Mouse (Mus musculus): ENCODE measurements around the gene Tns3.

Gene Tns3

DNA sequence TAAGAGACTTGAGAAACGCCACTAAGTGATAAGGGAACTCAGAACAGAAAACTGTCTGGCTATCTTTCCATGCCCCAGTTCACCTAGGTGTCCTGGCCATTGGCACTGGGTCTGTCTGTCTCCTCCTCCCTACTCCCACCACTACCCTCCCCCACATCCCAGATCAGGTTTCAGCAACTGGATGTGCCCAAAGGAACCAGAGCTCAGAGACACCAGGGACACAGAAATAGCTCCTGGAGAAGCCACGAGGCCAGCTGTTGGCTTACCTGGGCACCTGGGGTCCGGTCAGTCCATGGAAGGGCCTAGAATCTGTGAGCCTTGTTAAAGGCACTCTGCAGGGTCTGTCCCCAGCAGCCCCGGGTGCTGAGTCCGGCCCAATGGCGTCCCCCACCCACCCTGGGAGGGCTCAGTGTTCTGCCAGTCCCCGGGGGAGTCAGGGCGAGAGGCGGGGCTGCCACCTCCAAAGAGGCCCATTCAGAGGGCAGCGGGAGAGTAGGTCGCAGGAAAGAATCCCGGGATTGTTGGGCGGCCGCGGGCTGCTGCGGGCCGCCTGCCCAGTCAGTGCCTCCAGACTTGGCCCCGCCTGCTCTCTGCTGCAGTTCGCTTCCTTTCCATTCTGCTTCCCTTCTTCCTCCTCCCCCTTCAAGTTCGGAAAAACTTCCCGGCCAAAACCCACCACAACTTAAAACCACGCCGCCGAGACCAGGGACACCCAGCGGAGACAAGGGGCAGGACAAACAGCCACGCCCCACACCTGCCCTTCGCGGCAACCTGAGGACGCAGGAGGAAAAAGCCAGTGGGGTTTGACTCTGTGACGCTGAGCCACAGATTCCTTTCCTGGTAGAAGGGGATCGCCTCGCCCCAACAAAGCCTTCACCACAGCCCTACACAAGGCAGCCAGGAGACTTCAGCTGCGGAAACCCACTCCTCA lies 195.9 kb downstream of the Tns3 start:
- DNase-seq = peak; percentile 73 to 80

GRCm38 (mm10) chr11:8467403-8468160 lies 196.8 kb downstream of the Tns3 start:
- no peak for DNase-seq

- peak; percentile 39 to 40 for DNase-seq
Measured at GRCm38 (mm10) chr11:8463866-8464265, 200.5 kb downstream of the Tns3 start.

DNA sequence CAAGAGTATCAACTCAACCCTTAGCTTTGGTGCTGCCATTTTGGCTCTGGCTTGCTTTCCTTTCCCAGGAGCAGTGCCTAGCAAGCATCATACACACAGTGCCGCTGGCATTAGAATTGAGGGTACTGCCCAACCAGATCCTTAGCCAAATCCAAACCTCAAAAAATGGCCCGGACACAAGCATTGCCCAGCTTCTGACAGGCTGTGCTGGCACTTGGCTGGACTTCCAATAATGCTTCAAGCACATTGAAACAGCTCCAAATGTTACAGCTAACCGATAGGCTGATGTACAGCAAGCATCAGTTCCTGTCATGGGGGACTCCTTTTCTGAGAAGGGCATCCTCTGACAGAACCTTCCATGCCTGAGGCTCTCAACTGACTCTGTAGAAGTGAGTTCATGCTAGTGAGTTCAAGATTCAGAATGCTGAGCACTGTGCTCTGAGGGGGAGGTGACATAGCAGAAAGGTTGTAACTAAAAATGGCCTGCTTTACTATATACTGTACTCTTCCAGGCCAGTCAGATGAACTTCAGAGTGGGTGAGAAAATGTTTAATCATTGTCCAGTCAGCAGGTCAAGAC lies 201.4 kb downstream of the Tns3 start:
- DNase-seq = no peak

GRCm38 (mm10) chr11:8460835-8461234 lies 203.5 kb downstream of the Tns3 start:
- no peak for DNase-seq

DNA sequence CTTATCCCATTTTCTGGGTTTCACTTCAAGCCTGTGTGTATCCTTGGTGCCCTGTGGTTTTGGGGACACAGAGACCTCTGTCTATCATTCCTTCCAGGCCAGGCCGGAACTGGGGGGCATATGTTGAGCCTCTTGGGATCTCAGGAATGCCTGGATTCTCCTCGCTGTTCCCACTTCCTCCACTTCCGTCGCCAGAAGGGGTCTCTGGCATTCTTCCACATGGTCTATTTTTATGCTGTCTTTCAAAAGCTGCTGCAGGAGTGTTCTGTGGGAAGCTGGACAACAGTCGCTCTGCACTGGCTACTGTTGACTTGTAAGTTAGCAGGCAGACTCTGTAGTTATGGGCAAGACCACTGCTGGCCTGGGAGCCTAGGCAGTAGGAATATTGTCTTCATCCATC lies 206.4 kb downstream of the Tns3 start:
- DNase-seq = peak; percentile 45 to 51

DNA sequence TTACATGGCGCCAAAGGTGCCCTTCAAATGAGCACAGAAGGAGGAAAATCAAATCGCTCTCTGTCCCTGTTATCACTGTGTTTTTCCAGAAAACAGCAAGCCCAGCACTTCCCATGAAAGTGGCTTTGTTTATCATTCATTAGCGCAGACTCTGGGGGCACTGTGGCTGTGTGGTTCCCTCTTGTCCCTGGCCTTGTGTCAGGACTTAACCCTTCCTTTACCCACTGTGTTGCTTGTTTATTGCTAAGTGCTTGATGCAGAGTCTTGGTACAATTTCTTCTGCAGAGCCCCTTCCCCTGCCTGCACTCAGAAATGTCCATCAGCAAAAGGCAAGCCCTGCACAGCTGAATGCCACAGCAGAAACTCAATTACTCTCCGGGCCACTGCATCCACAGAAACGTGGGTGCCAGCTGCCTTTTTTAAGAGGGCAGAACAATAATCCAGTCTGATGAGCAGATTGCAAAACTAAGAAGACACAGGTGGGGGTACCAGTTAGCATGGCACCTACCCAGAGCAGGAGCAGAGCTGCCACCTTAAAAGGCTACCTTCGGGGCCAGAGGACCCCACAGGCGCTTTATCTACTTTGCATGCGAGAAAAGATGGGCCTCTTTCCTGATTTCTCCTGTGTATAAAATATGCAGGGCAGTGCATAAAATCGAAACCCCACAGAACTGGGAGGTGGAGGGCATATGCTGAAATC lies 207.6 kb downstream of the Tns3 start:
- no peak for DNase-seq

DNA sequence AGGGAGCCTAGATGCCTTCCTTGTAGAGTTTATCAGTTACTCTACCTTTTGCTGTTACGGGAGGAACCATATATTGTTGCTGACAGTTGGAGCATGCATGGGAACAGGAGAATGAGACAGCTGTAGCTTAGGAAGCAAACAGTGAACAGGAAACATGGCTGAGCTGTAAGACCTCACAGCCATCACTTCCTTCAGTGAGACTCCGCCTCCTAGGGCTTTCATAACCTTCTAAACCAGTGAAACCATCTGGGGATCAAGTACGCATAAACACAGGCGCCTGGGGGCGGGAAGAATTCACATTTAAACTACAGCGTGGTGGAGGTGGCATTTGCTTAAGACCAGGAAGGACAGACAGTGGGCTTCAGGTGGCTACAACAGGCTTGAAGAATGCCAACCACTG lies 208.7 kb downstream of the Tns3 start:
- DNase-seq = no peak

DNA sequence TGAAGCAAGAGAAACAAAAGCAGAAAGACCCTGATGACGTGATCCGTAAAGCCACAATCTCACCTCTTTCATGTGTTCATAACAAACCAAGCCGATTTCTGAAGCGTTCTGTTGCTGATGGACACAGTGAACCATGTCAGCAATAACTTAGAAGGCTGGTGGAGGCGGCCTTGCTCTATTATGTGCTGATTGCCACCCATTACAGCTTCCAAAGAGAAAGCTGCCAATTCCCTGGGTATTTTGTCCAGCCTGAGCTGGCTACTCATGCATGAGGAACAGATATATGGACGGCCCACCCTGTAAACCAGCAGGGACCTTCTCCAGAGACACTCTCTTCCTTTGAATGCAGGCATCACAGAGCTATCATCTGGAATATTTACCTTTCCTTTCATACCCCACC lies 211.1 kb downstream of the Tns3 start:
- no peak for DNase-seq

DNA sequence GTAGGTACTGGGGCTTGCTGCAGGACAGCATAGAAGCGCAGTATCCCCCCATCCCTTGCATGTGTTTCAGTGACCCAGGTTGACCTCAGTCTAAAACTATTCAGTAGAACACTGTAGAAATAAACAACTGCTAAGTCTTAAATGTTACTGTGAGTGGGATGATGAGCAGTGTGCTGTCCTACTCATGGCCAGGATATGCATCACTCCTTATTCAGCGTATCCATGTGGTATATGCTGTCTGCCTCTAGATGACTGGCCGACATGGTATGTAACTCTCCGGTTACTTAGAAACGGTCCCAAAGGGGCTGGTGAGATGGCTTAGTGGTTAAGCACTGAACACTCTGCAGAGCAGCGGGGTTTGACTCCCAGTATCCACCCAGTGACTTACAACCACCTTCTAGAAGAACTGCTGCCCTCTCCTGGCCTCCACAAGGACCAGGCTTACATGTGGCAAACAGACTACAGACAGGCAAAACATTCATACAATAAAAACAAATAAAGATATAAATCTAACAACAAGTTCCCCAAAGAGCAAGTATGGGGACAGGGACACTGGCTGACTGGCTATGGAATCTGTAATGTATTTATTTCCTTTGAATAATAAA lies 212.6 kb downstream of the Tns3 start:
- DNase-seq = no peak

DNA sequence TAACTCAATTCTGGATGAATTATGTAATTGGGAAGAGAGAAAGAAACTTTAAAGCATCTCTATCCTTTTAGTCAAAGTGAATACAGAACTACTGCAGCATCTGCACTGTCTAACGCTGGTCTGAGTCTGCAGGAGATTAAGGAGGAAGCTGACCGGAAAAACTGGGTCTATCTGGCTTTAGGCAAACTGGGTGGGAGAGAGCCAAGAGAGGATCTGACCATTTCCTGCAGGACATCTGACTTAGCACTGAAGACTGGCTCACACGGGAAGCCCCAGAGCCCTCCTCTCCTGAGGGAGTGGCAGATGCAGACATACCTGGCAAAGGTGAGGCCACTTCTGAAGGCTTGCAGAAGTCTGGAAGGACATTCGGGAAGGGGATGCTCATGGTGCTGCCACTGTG lies 213.8 kb downstream of the Tns3 start:
- DNase-seq = peak in 1 of 2 experiments; percentile 42

- peak; percentile 79 to 80 for DNase-seq
Measured at GRCm38 (mm10) chr11:8445915-8446356, 218.4 kb downstream of the Tns3 start.

DNA sequence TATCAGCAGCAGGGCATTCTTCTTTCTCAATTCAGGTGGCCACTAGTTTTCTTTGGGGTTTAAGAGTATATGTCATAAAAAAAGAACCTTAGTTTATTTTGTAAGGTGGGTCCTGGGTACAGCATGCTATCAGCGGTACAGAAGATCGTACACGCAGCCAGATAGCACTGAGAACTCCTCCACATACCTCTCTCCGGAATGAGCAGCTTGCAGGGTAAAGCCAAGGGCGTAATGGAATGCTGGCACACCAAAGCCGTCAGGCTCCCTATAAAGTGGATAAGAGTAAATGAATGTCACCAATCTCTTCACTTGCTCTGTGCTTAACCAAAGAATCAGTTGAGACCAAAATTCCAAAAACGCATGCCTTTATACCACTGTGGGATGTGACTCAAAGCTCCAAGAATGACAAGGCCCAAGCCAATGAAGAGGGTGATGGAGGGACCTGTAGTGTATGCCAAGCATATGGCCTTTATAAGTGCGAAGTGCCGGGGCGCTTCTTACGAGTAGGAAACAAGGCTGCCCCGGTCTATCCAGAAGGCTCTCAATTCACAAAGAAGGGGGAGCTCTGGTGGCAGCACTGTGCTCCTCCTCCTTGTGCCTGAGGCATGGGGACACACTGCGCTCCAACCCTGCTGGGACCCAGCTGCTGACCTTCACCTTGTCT lies 219.4 kb downstream of the Tns3 start:
- no peak for DNase-seq

- peak; percentile 58 to 67 for DNase-seq
Measured at GRCm38 (mm10) chr11:8443539-8444292, 220.6 kb downstream of the Tns3 start.

- DNase-seq = no peak
Measured at GRCm38 (mm10) chr11:8440706-8441105, 223.6 kb downstream of the Tns3 start.

- DNase-seq = no peak
Measured at GRCm38 (mm10) chr11:8440221-8440620, 224.1 kb downstream of the Tns3 start.

DNA sequence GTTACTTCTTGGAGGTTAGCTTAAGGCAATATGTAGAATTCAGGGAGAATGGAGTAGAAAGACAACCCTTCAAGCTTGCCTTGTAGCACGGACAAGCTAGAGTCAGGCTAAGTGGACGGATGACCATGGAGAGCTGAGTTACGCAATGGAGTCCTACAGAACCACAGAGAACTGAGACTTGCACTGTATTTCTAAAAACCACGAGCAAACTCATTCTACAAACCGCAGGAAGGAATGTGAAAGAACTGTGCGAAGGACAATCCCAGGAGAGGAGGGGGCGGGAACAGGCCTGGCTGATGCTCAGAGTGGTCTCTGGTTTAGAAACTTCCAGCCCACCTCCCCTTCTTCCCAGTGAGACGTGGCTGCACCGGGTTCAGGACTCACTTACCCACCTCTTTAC lies 225.3 kb downstream of the Tns3 start:
- DNase-seq = no peak

DNA sequence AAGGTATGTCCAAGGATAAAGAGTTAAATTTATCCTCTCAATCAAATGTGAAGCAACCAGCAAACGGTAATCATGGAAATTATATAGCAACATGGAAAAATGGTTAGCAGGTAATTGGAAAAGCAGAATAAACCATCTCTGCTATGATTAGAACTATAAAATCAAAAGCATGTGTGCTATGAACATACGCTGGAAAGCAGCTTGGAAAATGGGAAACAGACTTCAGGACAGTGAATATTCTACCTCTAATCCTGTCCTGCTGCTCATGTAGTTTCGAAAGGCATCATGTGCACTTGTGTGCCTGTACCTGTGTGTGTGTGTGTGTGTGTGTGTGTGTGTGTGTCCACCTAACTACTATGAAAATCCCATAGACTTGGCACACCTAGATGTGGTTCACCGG lies 226.1 kb downstream of the Tns3 start:
- DNase-seq = no peak

DNA sequence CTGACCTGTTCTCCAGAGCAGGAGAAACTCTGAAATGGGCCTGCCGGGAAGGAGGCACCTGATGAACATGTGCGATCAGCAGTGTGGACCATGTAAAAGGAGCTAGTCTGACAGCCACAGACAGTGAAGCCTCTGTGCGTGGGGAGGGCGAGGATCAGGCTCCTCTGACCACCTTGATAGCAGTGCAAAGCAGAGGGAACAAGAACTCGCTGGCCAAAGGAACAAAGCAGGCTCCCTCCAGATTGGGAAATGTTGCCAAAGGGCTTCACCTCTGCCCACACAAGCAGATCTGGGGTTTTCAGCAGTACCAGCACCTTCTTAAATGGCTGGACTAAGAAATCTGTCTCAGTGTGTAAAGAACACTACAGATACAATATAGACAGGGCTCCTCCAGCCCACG lies 229.2 kb downstream of the Tns3 start:
- DNase-seq = no peak

DNA sequence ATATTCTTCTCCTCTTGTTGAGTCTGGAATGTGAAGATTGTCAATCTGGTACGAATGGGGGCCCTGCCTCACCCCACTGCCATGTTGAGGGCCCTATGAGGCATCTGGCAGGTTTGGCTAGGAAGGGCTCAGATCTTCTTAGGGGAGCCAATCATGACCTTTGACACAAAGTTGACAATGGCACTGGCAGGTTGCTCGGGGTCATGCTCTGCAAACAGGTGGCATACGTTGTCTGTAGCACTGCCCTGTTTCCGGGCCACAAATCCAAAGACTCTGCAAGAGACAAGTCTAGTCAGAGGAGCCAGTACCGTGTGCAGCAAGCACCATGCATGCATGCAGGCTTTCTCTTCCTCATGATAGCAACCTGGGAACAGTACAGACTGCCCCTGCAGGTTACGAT lies 230.0 kb downstream of the Tns3 start:
- no peak for DNase-seq

GRCm38 (mm10) chr11:8433443-8433842 lies 230.9 kb downstream of the Tns3 start:
- DNase-seq = no peak

Measured in kidney, postnatal 36 days (tissue).